Mouse (Mus musculus): ENCODE measurements at regions not wholly inside any gene's neighbourhood (a gene's known extent, or its start where the extent isn't known, plus 50 kb on each side); places are given as distances from the start of the nearest gene placed in this dataset.

DNA sequence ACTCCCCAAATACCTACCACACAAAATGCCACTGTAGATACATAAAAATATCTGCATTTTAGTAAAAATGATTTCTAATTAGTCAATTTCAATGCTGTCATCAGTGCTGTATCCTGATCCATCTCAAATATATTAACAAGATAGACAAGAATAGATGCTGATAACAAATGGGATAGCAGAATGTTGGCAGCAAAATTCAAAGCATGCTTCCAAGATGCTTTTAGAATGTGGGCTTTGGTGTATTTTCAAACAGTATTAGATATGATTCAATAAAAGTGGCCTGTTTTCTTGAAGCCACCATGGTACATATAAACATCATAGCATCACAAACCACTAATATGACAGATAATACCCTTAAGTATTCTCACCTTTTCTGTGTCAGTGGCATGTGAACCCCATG lies 597.6 kb downstream of the Cenpc1 start:
- no peak for DNase-seq (ENCODE audit: low read depth, low spot score)

DNA sequence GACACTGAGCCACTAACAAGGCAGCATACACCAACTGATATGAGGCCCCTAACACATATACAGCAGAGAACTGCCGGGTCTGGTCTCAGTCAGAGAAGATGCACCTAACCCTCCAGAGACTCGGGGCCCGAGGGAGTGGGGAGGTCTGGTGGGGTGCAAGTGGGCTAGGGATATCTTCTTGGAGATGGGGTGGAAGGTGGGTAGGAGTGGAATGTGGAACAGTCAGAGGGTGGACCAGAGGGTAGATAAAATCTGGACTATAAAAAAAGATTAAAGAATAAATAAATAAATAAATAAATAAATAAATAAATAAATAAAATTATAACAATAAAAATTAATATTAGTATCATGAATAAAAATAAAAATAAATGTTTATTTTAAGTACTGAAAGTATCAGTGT lies 598.2 kb downstream of the Cenpc1 start:
- DNase-seq (ENCODE audit: low read depth, low spot score) = no peak
